Mouse (Mus musculus): Measurements from ENCODE around the gene Rsph3a.
A peak's percentile ranks its signal among the peaks of the same experiment; 100 is the strongest.

Rsph3a gene

DNA sequence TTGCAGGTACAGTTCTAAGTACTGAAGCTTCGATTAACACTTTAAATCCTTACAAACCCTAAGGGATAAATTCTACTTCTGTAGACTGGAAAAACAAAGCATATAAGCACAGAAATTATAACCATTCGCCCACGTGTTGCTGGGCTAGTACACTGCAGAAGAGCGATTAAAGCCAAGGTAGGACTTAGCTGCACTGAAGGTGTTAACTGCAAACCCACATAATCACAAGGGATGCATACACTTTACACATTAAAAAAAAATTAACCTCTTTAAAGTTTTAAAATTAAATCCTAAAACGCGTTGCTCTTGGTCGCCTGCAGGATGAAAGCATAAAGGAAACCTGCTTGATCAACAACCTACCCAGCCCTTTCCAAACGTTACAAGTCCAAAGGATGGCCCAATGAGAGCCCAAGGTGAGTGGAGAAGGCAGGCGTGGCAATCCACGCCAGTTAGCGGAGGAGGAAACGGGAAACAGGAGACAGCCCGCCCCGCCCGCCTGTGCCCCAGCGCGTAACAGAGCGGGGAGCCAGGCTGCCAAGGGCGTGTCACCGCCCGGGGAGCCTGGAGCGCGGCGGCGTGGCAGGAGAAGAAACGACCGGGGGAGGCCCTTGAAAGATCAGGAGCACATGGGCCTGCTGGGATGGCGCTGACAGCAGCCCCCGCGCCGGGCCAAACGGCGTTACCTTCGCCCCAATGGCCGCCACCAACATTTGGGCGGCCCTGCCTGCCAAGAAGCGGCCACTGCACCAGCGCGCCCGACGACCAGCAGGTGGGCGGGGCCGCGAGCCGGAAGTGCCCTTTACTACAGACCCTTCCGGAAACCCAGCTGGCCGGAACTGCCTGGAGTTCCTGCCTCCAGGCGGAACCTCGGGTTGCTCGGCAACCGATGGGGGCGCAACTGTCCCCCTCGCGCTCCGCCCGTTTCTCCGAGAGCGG is at the start of gene Rsph3a:
Gene Rsph3a (plus strand): TSS at position 498 of the 936 bp plus-strand sequence.
- peak; percentile 94 for DNase-seq (ENCODE audit: extremely low read depth, insufficient read length, low spot score)

DNA sequence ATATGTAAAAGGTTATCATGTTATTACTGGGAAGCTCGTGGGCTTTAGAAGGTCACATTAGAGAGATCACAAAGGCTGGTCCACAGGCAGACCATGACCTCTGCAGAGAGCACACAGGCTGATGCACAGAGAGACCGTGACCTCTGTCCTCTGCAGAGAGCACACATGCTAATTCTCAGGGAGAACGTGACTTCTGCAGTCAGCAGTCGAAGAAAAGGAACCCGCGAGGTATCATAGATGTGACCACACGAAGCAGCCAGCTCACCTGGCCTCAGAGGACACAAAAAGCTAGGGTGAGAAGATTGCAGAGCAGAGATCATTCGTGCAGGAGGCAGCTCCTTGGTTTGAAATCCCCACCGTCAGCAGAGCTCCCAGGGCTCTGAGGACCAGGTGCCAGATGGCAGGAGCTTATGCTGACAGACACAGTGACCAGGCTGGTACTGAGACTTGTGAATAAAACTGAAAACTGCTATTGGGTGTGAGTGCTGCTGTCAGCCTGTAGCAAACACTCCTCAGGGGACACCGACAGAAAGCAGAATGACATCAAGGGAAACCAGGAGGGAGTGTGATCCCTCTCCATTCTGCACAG is 49.3 kb upstream of the Rsph3a start:
- no peak for DNase-seq (ENCODE audit: extremely low read depth, insufficient read length, low spot score)

DNA sequence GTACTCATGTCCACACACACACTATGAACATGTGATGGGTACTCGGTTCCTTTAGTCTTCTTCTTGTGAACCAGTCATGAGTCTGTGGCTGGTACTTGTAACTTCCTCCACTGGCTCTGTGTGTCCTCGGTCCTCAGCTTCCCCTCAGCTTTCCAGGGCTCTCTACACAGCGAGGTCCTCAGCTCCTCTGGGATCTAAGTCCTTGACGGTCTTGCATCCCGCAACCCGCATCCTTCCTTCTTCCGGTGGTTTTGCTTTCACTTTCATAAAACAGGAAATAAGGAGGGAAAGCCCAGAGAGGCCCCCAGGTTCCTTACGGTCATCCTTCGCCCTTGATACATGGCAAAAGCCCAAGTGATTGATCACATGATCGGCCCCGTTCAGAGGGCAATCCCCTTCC is 48.3 kb upstream of the Rsph3a start:
- DNase-seq (ENCODE audit: extremely low read depth, insufficient read length, low spot score), result no peak

DNA sequence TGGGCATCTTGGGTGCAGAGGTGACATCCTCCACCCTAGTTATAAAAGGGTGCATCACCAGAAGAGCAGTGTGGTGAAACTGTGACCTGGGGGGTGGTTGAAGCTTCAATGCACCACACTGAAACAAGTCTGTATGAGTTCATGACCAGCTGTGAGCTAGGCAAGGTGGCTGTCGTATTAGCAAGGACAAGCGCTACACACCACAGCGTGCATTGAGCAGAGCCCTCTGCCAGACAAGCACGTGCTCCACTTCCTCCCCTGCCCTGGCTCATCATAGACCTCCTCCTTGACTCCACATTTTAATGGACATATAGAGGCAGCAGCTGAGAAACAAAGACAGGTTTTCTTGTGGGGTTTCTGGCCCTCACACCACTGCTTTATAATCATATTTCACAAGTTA is 47.7 kb upstream of the Rsph3a start:
- no peak for DNase-seq (ENCODE audit: extremely low read depth, insufficient read length, low spot score)

DNA sequence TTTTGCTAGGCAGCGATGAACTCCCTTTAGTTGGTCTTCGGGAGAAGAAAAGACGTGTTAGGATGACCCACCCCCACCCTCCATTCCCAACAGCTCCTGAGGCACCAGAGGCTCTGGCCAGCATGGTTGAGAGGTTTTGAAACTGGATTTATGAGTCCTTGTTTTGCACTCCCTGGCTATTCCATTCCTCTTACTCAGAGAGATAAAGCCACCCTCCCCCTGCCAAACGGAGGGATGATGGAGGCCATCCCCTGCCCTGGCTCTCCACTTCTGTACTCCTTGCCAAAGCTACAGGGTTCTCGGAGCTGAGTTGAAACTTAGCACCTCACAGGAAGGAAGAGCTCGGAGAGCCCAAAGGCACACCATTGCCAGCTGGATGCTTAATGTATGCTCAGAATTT is 46.2 kb upstream of the Rsph3a start:
- DNase-seq (ENCODE audit: extremely low read depth, insufficient read length, low spot score), result no peak

DNA sequence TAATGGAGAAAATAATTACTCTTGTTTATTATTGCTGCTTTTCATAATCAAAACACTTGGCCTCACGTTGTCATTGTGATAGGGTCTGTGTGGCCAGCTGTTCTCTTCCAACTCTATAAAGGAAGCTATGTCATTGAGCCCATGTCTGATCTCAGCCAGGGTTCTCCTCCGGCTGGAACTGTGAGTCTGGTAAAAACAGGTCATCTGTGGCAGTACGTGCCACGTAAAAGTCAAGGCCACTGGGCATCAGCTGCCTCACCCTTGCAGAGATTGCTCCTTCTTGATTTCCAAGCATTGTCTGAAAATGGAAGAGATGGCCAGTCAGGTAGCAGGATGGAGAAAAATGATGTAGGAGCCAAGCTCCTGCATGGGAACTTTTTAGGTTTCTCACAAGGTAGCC is 45.5 kb upstream of the Rsph3a start:
- no peak for DNase-seq (ENCODE audit: extremely low read depth, insufficient read length, low spot score)

DNA sequence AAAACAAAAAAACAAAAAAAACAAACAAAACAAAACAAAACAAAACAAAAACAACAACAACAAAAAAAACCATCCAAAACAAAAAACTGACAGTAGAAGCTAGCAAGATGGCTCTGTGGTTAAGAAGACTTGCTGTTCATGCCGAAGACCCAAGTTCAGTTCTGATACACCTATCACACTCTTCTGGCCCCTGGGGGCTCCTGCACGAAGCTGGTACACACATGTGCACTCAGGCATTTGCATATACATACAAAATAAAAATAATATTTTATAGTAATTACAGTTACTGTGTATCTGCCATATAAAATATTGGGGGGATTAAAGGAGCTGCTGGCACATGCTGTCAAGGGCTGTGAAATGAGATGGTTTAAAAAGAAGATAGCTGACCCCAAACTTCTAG is 43.9 kb upstream of the Rsph3a start:
- no peak for DNase-seq (ENCODE audit: extremely low read depth, insufficient read length, low spot score)

DNA sequence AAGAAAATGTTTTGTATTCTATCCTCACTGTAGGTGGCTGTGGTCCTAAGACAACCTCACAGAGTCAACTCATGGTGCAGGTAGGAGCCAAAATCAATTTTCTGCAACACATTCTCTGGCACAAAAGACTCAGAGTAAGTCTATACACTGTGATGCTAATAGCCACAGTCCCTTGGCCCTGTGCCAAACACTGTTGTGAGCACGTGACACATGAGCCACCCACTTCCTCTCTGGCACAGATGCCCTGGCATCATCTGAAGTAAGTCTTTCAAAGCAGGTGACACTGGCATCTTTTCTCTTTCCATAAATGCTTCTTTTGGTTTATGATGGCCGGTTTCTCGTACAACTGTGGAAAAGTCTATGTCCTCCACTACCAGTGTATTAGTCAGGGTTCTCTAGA is 43.1 kb upstream of the Rsph3a start:
- DNase-seq (ENCODE audit: extremely low read depth, insufficient read length, low spot score), result no peak

DNA sequence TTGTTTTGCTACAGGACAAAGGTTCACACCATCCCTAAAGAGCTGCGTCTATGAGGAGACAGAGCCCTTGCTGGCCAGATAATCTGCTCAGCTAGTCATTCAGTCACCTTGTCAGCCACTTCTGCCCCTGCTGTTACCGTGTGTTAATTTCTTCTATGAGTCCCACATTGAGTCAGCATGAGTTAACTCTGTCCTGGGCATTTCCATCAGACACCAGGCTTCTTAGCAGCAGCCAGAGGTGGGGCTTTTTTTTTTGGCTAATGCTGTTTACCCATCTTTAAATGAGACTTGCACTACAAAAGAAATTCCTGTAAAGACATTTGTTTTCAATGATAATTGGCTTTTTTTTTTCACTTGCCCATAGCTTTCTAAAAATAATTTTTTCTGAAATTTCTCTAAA is 40.4 kb upstream of the Rsph3a start:
- no peak for DNase-seq (ENCODE audit: extremely low read depth, insufficient read length, low spot score)

DNA sequence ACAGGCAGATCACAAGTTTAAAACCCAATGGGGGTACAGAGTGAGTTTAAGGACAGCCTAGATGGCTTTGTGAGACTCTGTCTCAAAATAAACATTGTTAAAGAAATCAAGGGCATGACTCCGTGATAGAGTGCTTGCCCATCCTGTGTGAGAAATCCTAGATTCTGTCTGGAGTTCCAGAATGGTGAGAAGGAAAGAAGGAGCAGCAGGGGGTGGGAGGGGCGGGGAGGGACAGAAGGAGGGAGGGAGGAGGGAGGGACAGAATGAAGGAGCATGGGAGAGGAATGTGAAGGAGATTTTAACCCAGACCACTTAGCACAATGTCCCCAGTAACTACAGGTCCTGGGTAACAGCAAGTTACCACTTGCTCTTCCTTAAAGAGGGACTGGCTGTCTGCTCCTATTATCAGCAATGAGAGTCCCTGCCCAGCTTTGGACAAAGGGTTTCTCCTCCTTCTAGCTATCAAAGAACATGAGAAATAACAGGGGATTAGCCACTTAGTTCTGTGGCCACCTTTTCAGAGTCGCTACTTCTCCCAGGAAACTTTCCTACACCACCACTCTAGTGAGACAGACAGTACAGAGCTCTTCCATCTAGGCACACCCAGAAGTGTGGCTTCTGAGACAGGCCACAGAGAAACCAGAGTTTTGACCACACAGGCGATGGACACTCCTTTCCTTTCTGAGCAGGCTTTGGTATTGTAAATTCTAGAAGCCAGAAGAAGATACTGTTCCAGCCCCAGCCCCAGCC is 39.3 kb upstream of the Rsph3a start:
- DNase-seq (ENCODE audit: extremely low read depth, insufficient read length, low spot score), result no peak

DNA sequence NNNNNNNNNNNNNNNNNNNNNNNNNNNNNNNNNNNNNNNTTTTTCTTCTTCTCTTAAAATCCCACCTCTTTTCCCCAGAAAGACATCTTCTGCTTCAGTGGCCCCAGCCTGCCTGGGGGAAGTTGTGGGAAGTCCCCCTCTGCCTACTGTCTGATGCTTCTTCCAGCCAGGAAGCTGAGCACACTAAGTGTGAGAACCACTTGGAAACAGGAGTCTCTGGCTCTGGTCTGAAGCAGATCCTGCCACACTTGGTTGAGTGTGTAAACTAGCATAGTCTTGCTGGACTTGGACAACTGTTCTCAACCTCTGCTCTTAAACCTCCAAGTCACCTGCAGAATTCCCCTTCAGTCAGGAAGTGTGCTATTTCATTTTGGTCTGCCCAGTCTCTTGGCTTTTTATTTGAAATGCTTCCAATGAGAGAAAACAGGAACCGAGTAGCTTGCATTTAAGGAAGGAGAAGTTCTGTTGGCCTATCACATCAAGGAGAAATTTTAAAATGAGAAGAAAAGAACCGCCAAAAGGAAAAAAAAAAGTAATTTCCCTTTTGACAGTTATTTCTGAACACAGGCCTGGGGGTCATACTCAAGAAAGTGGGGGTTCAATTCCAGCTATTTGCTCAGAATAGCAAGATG is 30.7 kb upstream of the Rsph3a start:
- DNase-seq (ENCODE audit: extremely low read depth, insufficient read length, low spot score), result no peak

DNA sequence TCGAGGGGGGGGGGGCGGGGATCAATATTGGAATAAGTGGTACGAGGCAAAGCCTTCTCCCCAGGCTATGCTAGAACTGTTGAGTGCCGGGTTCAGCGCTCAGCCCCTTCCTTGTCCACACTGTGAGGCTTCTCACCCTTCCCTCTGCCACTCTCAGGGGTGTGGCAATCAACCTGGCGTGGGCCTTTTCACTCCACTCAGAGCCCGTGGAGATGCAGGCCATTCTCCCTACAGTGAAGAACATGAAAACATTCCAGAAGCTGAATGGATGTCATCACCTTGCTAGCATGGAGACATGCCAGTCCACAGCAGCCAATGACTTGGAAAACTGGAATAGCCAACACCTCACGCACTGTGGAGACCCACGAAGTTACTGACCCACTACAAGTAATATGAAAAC is 29.6 kb upstream of the Rsph3a start:
- no peak for DNase-seq (ENCODE audit: extremely low read depth, insufficient read length, low spot score)

DNA sequence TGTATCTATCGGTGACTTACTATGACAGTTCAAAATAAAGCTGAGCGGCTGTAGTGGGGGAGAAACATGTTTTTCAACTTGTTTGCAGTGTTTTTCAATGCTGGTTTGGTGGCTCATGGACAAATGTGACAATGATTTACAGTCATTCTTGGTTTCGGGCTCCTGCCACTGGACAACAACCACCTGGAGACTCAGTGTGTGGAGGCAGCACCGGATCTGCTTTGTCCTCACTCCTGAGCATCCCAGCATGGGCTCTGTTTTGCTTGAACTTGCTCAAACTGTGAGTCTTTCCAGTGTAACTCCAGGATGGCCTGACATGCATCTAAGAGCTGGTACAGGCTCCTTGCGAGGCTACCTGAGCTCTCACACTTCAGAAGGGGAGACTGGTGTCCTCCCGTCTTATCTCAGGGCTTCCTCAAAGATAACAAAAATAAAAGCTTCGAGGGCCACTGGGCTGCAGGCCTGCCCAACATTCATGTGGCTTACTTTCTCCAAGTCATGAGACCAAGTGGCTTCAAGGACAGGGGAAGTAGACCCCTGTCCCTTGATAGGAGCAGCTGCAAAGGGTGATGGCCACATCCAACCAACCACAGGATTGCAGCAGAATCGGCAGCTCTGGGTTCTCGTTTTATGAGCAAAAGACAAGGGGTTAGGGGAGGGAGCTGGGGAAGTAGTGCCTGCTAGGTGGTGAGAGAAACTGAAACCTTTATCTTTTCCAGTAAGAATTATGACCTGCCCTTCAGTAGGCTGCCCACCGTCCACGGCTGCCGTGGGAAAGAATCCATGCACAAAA is 28.4 kb upstream of the Rsph3a start:
- no peak for DNase-seq (ENCODE audit: extremely low read depth, insufficient read length, low spot score)

DNA sequence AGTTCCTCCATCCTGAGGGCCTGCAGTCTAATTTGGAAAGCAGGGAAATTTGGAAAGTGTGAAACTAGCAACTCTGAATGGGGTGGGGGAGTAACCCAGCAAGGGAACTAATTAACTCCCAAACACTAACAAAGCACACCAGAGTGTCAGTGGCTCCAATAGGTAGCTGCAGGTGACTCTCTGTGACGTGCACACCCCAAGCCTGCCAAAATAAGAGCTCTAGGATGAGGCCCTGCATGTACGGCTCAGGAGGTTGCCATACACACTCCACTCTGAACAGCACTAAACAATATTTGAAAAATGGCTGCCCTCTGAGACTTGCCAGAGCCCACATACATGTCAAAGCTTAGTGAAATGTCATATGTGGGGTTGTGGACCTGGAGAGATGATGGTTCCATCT is 27.1 kb upstream of the Rsph3a start:
- DNase-seq (ENCODE audit: extremely low read depth, insufficient read length, low spot score), result no peak

DNA sequence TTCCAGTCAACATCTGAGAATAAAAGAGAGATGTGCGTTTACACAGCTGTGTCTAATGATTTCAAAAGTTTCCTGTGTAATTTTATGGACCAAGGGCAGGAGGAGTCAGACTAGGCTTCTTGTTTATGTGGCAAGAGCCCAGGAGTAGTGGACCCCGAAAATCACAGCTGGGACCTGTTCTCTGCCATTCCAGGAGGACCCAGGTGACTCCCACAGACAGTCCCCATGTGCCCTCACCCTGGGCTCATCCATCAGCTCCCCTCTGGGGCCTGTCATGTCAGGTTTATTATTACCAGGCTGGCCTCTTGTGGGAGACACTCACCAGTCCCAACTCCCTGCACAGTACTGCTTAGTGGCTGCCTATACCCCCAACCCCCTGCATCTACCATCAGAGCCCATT is 26.2 kb upstream of the Rsph3a start:
- DNase-seq (ENCODE audit: extremely low read depth, insufficient read length, low spot score), result no peak

DNA sequence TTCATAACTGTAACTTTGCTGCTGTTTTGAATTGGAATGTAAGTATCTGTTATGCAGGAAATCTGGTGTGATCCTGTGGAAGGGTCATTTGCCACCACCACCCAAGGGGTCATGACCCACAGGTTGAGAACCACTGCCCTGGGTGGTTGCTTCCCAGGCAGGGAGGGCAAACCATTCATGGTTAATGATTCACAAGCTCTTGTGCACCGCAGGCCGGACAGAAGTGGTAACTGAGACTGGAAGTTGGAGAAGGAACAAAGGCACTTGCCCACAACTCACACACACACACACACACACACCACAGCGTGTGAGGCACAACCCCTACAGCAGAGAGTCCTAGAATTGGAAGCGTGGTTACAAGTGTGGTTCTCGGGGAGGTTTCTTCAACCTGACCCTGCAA is 22.9 kb upstream of the Rsph3a start:
- no peak for DNase-seq (ENCODE audit: extremely low read depth, insufficient read length, low spot score)

DNA sequence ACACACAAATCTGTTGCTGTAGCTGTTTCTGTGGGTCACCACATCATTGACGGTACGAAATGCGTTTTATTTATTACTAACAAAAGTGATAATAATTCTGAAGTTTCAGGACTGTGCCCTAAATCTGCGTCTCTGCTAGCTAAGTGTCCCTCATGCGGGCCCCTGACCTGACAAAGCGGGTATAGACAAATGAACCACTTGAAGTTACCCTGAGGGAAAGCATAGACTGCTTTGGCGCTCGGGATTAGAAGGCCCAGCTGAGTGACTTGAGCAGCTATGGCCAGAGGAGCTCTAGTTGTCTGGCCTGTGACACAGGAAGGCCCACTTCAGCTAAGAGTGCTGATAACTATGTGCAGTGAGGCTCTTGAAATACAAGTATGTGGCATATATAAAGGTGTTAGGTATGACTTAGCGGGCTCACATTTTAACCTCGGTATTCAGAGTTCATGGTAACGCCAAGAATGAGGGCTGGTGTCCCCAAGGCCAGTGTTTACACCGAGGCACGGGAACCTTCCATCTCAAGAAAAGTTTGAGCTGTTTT is 21.2 kb upstream of the Rsph3a start:
- no peak for DNase-seq (ENCODE audit: extremely low read depth, insufficient read length, low spot score)

DNA sequence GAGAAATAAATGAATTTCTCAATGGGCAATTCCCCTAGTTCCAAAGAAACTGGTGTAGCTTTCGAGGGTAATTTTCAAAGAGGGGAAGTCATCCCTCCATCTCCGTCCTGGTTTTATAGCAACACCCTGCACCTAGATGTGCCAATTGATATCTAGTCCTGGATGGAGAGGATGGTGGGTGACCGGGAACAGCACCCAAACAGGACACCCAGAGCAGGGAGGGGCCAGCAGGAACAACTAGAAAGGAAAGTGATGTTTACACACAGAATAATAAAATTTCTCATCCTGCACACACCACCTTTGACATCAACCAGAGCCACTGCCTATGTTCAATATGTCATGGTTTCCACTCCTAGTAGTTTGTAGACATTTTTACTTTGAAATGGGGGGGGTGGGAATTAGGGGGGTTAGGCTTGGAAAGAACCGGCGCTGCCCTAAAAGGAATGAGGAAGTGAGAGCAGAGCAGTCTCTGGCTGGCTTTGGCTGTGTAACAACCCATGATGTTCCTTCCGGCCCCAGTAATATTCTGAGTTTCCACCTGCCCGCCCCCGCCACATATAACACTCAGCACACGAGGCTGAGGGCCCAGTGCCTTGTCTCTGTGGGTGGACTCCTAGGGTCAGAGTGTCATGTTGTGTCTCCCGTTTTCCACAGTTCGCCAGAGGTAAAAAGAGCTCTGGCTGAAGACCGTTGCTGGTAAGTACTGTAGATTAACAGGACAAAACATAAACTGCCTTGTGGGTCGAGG is 19.8 kb upstream of the Rsph3a start, which contains the start of gene Tagap:
Gene Tagap (plus strand): TSS at position 588 of the 748 bp plus-strand sequence.
- no peak for DNase-seq (ENCODE audit: extremely low read depth, insufficient read length, low spot score)
